Mouse (Mus musculus) layer of hippocampus, adult 11-12 months (tissue): ENCODE measurements around the gene Eif4a1.
A peak's percentile ranks its signal among the peaks of the same experiment; 100 is the strongest.

Experiments
- DNase-seq: peaks from one replicate; pipeline ENCODE4 v3.0.0; 2022; ENCODE audit warnings: low spot score

Gene Eif4a1

DNA sequence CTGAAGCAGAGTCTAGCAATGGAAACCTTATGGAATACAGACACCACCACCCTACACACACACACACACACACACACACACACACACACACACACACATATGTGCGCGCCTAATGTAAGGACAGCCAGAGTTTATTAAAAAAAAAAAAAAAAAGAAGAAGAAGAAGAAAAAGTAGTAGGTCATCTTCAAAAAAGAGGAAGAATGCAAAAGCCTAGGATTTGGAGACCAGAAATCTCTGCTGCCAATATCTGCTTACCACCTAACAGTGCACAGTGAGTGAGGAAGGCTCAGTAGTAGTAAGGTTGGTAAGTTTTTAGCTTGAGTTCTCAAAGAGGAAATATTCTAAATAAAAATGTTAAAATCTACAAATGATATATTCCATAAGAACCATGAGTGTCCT is 6.9 kb upstream of the Eif4a1 start:
- DNase-seq = no peak

DNA sequence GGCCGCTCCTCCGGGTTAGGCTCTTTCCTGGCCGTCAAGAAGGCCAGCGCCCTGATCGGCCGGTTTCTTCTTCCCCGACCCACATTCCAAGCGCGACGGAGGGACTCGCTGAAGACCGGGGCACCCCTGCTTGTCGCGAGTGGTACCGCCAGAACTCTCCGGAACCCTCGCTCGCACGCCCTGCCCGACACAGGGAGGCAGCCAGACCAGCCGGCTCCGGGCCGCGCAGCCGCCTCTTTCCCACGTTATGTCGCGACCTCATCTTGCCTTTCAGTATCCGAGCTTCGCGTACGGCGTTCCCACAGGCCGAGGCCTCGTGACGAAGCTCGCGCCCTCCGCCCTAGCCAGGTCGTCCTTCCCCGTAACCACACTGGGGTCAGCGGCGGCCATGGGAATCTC is 498 bp downstream of the Eif4a1 start:
- no peak for DNase-seq

DNA sequence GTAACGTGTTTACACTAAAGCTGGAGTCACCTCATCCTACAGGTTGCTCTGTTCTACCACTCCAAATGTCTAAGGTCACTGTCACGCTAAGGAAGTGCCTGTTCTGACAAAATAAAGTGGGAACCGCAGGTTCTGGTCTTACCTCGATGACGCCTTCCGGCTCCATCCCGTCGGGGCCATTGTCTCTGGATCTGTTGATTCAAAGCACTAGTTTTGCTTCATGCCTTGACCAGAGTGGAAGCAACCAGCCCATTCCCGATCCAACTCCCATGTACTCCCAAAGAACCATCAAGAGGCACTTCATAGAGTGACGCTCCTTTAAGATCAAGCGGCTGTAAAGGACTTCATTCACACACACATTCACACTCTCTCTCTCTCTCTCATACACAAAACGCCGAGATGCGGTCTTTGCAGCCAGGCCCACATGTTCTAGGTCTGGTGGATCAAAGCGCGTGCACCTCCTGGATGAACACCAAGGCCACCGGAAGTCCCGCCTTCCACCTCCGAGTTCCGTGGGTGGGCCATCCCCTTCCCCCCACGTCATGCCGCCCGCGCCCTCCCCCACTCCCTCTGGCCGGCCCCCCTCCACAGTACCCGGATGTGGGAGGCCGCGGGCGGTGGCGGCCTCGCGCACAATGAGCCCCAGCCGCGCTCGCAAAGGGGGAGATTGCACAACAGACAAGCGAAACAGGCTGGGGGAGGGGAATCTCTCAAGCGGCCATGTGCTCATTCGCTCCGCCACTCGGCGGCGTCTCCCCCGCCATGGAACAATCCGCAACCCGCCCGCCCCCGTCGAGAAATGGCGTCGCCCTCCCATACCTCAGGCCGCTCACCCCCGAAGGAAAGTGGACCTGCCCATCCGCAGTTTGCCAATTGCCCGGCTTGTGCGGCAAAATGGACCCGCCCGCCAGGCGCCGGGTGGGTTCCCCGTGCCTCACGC is 1.2 kb downstream of the Eif4a1 start:
- DNase-seq = peak; percentile 96

DNA sequence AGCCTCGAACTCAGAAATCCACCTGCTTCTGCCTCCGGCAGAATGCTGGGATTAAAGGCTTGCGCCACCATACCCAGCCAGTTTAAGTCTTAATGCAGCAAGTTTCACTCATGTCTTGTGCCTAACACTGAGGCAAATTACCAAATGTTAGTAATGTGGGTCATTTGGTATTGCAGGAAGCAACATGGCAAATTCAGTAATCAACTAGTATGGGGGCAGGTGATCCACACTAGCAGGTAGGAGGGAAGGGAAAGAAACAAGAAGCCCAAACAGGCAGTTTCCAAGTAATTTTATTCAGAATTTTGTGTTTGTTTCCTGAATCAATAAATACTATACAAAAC is 5.6 kb downstream of the Eif4a1 start:
- no peak for DNase-seq

DNA sequence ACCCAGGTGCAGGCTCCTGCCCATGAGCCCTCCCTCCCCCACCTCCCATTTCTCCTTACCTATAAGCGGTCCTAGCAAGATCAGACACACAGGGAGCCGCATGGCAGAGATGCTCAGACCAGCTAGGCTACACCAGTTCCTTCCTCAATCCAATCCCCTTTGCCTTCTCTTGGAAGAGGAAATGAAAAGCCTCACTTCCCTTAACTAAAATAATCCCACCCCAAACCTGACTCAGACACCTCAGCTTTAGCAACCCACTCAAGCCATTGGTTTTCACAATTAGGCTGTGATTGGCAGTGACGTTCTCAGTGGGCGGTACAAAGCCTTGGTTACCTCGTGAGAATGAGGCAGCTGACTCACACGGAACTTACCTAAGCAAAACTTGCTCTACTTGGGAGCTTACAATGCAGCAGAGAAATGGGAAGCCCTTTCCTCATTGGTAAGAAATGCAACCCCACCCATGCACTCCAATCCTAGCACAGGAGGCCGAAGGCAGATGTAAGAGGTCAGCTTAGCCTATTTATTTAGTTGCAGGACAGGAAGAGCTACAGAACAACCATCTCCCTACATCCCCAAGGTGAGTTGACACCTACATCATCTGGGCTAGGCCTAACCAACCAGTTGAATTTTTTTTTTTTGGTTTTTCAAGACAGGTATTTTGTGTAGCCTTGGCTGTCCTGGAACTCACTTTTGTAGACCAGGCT is 6.1 kb downstream of the Eif4a1 start, which contains the start of gene Cd68:
Cd68 (minus strand) TSS at position 193 of the 704 bp plus-strand sequence.
- DNase-seq = peak; percentile 80

DNA sequence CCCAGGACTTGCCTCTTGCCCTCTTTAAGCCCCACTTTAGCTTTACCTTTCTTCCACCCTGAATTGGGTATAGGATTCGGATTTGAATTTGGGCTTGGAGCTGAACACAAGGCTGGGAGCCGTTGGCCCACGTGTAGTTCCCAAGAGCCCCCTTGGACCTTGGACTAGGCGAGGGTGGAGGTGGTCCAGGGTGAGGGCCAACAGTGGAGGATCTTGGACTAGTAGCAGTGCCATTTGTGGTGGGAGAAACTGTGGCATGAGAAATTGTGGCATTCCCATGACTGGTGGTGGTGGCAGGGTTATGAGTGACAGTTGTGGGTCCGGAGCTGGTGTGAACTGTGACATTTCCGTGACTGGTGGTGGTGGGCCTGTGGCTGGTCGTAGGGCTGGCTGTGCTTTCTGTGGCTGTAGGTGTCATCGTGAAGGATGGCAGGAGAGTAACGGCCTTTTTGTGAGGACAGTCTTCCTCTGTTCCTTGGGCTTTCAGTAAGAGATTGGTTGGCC is 6.7 kb downstream of the Eif4a1 start:
- DNase-seq = no peak

DNA sequence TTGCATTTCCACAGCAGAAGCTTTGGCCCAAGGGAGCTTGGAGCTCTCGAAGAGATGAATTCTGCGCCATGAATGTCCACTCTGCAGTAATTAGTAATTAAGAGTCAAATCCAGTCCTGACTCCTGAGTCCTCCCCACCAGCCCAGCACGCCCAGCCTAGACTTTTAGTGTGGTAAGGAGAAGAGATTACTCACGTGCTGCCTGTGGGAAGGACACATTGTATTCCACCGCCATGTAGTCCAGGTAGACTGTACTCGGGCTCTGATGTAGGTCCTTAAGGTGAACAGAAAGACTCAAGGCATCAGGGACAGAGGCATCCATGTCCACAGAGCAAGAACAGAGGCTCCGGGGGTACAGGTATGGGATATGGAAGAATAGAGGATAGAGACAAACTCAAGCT is 7.4 kb downstream of the Eif4a1 start:
- no peak for DNase-seq

DNA sequence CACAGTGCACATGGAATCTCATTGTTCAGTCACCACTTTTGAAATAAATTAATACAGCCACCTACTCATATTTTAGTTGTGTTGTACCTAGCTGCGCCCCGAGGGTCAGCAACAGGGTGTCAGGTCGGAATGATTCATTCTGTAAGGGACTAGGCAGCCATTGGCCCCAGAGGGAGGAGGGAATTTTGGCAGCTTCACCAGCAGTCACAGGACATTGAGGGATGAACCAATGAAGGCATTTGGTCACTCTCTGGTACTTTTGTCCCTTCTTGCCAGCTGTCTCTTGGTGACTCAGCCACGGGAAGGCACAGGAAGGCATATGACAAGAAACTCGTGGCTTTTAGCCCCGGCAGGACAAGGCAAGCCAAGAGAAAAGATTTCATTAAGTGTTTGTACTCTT is 8.4 kb downstream of the Eif4a1 start:
- no peak for DNase-seq

DNA sequence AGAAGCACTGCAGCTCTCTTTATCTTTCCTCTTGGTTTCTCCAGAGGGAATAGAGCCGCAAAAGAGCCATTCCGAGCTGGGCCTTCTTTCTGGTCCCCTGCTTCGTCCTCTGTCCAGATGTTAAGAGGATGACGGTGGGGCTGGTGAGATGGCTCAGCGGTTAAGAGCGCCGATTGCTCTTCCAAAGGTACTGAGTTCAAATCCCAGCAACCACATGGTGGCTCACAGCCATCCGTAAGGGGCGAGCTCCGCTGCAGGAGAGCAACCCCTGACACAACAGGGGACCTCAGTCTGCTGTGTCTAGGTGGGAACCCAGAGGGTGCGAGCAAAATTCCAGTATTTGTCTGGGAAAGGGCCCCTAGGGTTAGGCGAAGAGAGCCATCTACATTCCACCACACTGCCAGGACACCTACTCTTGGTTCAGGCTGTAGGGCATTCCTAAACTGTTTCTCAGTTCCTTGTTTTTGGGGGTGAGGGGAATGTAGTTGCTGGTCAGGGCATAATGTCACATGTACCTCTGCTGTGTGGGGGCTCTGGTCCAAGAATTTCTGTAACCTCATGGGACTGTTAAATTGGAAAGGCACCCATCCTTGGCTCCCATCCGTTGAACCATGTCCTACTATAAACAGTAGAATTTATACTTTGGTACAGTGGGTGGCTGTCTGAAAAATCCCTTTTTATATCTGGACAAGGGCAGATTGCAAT is 9.1 kb downstream of the Eif4a1 start:
- DNase-seq = no peak

DNA sequence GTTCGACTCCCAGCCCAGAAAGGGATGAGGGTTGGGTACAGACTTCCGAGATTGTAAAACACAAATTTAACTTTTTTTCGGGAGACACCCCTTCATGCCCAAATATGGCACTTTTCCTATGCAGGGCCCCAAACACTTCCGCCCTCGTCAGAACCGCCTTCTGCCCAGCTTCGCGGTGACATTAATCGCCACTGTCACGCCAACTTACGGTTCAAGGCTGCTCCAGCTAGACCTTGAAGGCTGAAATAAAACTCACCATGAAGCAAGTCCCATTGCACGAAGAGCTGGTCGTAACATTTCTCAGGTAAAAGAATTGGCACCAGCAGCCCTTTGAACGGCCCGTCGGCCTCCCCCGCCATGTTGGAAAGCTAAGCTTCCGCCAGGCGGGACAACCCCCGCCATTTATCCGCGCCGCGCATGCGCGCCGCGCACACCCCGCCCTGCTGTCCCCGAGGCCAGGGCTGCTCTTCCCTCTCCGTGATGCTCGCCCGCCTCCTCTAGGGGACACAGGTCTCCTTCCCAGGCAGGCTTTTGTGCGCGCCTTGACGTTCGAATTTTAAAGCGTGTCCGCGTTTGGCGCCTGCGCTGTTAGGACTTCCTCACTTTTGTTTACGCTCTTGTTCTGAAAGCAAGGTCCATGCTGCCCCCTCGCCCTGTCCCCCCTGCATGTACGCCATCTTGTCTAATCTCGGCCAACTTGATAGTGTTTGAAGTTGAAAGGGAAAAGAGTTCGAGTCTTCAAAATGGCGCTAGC is 9.8 kb downstream of the Eif4a1 start, which contains the start of gene Mpdu1:
Mpdu1 (minus strand) TSS at position 430 of the 754 bp plus-strand sequence.
- DNase-seq = peak; percentile 93

DNA sequence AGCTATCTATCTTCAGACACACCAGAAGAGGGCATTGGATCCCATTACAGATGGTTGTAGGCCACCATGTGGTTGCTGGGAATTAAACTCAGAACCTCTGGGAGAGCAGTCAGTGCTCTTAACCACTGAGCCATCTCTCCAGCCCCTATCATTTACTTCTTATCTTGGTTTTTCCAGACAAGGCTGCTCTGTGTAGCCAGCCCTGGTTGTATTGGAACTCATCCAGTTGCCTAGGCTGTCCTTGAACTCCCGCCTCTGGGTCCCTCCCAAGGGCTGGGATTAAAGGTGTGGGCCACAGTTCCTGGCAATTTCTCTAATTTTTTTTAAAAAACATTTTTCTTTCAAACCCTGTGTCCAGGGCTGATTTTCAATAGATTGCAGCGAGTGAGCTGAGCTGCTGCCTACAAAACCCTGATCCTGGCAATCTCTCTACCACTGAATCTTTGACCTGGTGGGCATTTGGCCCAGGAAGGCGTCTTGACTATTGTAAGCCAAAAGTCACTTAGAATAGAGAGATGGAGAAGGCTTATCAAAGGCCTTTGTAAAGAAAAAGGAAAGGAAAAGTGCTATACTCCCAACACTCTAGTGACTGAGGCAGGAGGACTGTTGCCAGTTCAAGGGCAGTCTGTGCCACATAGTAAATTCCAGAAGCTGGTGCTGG is 10.9 kb downstream of the Eif4a1 start:
- DNase-seq = no peak

DNA sequence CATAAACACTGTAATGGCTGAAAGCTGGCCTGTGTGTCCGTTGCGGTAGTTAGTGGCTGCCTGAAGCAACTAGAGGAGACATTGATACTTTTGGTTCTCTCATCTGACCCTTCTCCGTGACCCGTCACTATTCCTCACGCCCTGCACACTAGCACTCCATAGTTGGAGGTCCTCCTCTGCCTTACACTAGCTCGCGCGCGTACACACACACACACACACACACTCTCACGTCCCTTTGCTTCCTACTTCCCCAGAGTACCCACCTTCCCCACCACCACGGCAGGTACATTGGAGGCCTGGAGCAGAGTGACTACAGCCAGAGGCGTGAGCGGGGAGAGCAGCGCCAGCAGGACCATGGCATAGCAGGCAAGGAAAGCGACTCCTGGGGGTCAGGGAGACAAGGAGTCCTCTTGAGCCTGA is 14.8 kb downstream of the Eif4a1 start:
- no peak for DNase-seq

DNA sequence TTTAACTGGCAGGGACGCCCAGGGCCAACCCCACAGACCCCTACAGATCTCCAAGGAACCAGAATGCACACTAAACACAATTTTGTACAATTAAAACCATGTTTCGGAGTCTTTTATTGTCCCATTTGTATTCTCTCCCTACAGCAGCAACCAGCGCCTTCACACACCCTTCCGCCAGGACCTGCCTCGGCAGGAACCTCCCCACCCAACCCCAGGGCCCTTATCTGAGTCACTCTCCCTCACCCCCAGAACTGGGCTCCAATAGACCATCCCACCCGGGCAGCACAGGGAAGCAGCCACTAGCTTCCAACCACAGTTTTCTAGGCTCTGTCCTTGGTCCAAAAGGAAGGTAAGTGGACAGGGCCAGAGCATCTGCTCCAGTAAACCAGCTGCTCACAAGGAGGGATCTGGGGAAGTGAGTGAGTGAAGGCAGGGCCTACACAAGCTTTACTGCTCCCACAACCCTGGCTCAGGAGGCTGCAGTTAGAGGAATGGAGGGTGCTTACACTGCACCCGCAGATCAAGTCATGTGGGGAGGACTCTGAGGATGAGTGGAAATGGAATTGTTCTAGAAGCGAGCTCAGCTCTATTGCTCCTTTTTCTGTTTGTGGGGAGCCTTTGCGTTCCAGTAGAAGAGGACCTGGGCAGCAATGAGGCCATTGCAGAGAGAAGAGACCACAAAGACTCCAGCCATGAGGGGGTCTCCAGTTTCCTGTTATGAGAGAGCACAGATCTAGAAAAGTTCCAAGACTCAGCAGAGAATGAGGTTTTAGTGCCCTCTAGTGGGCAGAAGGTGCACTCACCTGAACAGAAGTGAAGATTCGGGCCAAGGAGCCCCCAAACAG is 15.4 kb downstream of the Eif4a1 start:
- peak; percentile 49 for DNase-seq

DNA sequence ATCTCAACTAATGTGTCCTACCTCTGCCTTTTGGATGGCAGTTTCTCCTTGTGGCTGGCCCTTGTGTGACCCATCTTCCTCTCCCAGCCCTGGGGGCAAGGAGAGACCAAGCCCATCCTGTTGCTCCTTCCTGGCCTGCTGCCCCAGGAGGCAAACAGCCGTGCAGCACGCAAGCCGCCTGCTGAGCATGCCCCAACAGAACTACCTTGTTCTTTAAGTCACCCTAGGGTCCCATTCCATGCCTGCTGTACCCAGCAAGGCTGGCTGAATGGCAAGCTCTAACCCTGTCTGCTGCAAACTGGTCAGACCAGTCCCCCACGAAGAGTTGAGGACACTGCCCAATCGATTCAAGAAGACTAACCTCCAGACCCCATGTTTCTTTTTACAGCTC is 16.2 kb downstream of the Eif4a1 start:
- DNase-seq = no peak

DNA sequence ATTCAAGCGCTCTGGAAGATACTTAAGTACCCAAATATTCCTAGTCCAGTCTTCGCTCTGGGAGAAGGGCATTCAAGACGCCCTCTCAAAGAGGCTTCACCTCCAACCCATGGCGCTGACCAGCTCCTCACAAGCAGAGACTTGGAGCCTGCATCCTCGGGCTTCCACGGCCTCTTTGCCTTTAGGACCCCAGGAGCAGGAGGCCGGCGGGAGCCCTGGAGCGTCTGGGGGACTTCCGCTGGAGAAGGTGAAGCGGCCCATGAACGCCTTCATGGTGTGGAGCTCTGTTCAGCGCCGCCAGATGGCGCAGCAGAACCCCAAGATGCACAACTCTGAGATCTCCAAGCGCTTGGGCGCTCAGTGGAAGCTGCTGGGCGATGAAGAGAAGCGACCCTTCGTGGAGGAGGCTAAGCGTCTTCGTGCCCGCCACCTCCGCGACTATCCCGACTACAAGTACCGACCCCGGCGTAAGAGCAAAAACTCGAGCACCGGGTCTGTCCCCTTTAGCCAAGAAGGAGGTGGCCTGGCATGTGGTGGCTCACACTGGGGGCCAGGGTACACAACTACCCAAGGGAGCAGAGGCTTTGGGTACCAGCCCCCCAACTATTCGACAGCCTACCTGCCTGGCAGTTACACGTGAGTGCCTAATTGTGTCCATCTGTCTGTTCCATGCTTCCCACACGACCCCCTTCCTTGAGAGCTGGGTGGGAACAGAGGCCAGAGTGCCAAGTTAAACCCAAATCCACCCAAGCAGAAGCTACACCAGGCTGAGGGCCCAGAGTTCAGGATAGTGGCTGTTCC is 16.8 kb downstream of the Eif4a1 start, which contains the start of gene Sox15:
Sox15 (plus strand) TSS at position 51 of the 801 bp plus-strand sequence.
- peak; percentile 82 for DNase-seq

DNA sequence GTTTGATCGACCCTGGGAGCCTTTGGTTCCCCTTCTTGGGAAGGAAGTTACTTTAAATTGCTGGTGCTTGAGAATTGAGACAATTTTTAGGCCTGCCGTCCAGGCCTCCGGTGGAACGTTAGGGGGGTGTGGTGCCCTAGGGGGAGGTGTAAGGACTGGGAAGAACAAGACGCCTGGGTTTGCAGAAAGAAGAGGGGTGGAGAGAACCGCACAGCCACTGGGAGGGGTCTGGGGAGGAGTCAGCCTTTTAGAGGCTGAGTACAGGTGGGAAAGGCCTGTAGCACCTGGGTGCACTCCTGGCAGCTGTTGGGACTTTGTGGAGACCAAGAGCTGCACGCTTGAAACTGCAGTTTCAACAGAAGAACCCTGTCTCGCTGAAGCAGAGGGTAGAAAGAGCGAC is 17.5 kb downstream of the Eif4a1 start:
- DNase-seq = no peak

DNA sequence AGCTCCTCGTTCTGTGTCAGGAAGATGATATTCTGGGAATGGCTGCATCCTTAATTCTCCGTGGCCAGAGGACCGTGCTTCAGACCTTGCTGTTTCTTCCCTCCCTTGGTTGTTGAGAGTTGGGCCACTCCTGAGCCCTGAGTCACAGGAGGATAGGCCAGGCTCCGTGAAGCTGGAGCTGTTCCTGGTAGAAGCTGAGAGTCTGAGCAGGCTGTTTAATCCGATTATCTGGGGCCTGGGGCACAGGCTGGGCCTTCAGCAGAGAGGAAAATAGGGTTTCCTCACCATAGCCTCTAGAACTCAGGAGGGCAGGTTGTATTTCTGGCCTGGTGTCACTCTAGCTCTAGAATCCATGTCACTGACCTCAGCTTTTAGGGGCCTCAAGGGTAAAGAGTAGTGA is 18.8 kb downstream of the Eif4a1 start:
- no peak for DNase-seq

DNA sequence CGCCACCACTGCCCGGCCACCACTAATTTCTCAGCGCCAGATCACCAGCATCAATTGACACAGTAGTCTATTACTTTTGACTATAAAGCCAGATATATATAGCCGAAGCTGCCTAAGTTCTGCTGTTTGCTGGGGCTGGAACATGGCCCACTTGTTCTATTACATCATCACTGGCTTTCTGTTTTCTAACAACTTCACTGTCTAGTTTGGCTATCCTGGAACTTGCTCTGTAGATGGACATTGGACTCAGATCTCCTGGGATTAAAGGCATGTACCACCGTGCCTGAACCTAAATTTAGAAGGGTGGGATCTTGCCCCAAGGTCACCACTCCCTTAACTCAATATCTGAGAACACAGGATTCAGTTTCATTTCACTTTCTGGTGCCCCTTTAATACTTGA is 26.4 kb downstream of the Eif4a1 start:
- DNase-seq = no peak

DNA sequence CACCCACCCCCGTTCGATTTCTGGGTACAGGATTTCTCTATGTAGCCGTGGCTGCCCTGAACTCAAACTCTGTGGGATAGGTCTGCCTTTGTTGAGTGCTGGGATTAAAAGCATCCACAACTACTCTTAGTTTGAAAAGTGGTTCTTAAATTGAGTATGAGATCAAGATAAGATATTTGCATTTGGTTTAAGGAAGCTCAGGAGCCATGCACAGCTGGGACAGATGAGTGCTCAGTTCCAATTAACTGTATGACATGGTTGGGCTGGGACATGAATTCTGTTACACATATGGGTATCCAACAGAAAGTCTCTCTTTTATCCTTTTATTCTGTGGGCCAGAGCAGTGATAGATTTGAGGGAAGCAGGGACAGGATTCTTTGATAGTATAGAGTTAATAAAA is 36.8 kb downstream of the Eif4a1 start:
- no peak for DNase-seq
